Mouse (Mus musculus): ENCODE data around the gene Sh3gl2.

The Sh3gl2 gene

GRCm38 (mm10) chr4:85232386-85233381 is 27.8 kb downstream of the Sh3gl2 start:
- no peak for DNase-seq (ENCODE audit: low read depth, low spot score)

- DNase-seq (ENCODE audit: low read depth, low spot score): no peak
Observed at GRCm38 (mm10) chr4:85241675-85242074, 36.7 kb downstream of the Sh3gl2 start.

- no peak for DNase-seq (ENCODE audit: low read depth, low spot score)
Observed at GRCm38 (mm10) chr4:85242562-85242961, 37.6 kb downstream of the Sh3gl2 start.

GRCm38 (mm10) chr4:85248673-85249072 is 43.7 kb downstream of the Sh3gl2 start:
- DNase-seq (ENCODE audit: low read depth, low spot score): no peak

- DNase-seq (ENCODE audit: low read depth, low spot score): peak; percentile 60
Observed at GRCm38 (mm10) chr4:85250271-85250670, 45.3 kb downstream of the Sh3gl2 start.

- no peak for DNase-seq (ENCODE audit: low read depth, low spot score)
Observed at GRCm38 (mm10) chr4:85250786-85251185, 45.9 kb downstream of the Sh3gl2 start.

- no peak for DNase-seq (ENCODE audit: low read depth, low spot score)
Observed at GRCm38 (mm10) chr4:85255771-85256389, 51.0 kb downstream of the Sh3gl2 start.

GRCm38 (mm10) chr4:85256461-85257202 is 51.7 kb downstream of the Sh3gl2 start:
- DNase-seq (ENCODE audit: low read depth, low spot score): peak; percentile 77

- no peak for DNase-seq (ENCODE audit: low read depth, low spot score)
Observed at GRCm38 (mm10) chr4:85257771-85258341, 52.9 kb downstream of the Sh3gl2 start.

- peak; percentile 60 for DNase-seq (ENCODE audit: low read depth, low spot score)
Observed at GRCm38 (mm10) chr4:85260687-85261658, 56.0 kb downstream of the Sh3gl2 start.

GRCm38 (mm10) chr4:85262146-85262545 is 57.2 kb downstream of the Sh3gl2 start:
- no peak for DNase-seq (ENCODE audit: low read depth, low spot score)

- DNase-seq (ENCODE audit: low read depth, low spot score): no peak
Observed at GRCm38 (mm10) chr4:85262606-85263005, 57.7 kb downstream of the Sh3gl2 start.

GRCm38 (mm10) chr4:85267456-85267855 is 62.5 kb downstream of the Sh3gl2 start:
- no peak for DNase-seq (ENCODE audit: low read depth, low spot score)

GRCm38 (mm10) chr4:85272877-85273276 is 68.0 kb downstream of the Sh3gl2 start:
- no peak for DNase-seq (ENCODE audit: low read depth, low spot score)

- no peak for DNase-seq (ENCODE audit: low read depth, low spot score)
Observed at GRCm38 (mm10) chr4:85273452-85273851, 68.5 kb downstream of the Sh3gl2 start.

GRCm38 (mm10) chr4:85283151-85283550 is 78.2 kb downstream of the Sh3gl2 start:
- no peak for DNase-seq (ENCODE audit: low read depth, low spot score)

- DNase-seq (ENCODE audit: low read depth, low spot score): no peak
Observed at GRCm38 (mm10) chr4:85289990-85290389, 85.1 kb downstream of the Sh3gl2 start.

- no peak for DNase-seq (ENCODE audit: low read depth, low spot score)
Observed at GRCm38 (mm10) chr4:85291296-85291695, 86.4 kb downstream of the Sh3gl2 start.

GRCm38 (mm10) chr4:85293368-85293767 is 88.4 kb downstream of the Sh3gl2 start:
- DNase-seq (ENCODE audit: low read depth, low spot score): no peak

GRCm38 (mm10) chr4:85300610-85301405 is 95.9 kb downstream of the Sh3gl2 start:
- peak; percentile 71 for DNase-seq (ENCODE audit: low read depth, low spot score)

Measured in brain, embryonic 18.5 days (tissue).